Mouse (Mus musculus) left cerebral cortex, postnatal 10 days (tissue): ENCODE results near the gene Mcpt4. TPM values are rescaled to one million over a fixed set of nuclear protein-coding genes. Genes with fewer than 3 reads are reported as not detected.

Experiments used
- microRNA-seq: library from miRNA; unstranded; fragments of <30 nt; microRNA quantifications from one replicate; pipeline ENCODE4 v1.2.0, GENCODE M21; 2022
- total RNA-seq, 2 experiments: library from RNA; stranded (reverse); gene quantifications; 2 replicates each; pipeline ENCODE4 v1.2.3; 2021

Mcpt4 gene
- total RNA-seq, 2 experiments from 2014 or later = not detected

Small RNA genes within 50 kb of the gene (microRNA-seq; reads per million reads assigned to microRNA genes)
- not detected for gene Mir6949

Other genes starting within 250 kb of the Mcpt4 start
- 1 to 10 TPM; 3.9 to 4.1 TPM for gene Nfatc4, start 239.2 kb downstream of the Mcpt4 start, total RNA-seq
- 10 to 100 TPM; 12.3 to 13.1 TPM for gene Nynrin, start 208.3 kb downstream of the Mcpt4 start, total RNA-seq
- under 1 TPM; 0.28 to 0.65 TPM for gene Cbln3, start 177.9 kb downstream of the Mcpt4 start, total RNA-seq
- gene Khnyn, start 177.4 kb downstream of the Mcpt4 start, total RNA-seq = 10 to 100 TPM in 1 of 2 experiments, 1 to 10 TPM in 1; 9.8 to 11.3 TPM
- gene Sdr39u1, start 162.0 kb downstream of the Mcpt4 start, total RNA-seq = 10 to 100 TPM; 90.4 to 96.1 TPM
- under 1 TPM in 1 of 2 experiments, not detected in 1; 0.43 TPM for gene Cma1, start 117.6 kb downstream of the Mcpt4 start, total RNA-seq
- not detected for gene Cma2, start 111.3 kb downstream of the Mcpt4 start, total RNA-seq
- not detected for gene Mcpt1, start 44.3 kb downstream of the Mcpt4 start, total RNA-seq
- not detected for gene Mcpt9, start 31.8 kb downstream of the Mcpt4 start, total RNA-seq
- gene Mcpt2, start 20.3 kb downstream of the Mcpt4 start, total RNA-seq = not detected
- not detected for gene Mcpt8, start 23.0 kb upstream of the Mcpt4 start, total RNA-seq
- not detected for gene Ctsg, start 40.3 kb upstream of the Mcpt4 start, total RNA-seq
- not detected for gene Gzme, start 58.3 kb upstream of the Mcpt4 start, total RNA-seq
- not detected for gene Gzmd, start 70.3 kb upstream of the Mcpt4 start, total RNA-seq
- not detected for gene Gzmg, start 97.3 kb upstream of the Mcpt4 start, total RNA-seq
- gene Gzmn, start 112.3 kb upstream of the Mcpt4 start, total RNA-seq = not detected
- not detected for gene Gzmf, start 149.1 kb upstream of the Mcpt4 start, total RNA-seq
- gene Gzmc, start 172.3 kb upstream of the Mcpt4 start, total RNA-seq = not detected
- gene Gzmb, start 199.9 kb upstream of the Mcpt4 start, total RNA-seq = not detected